Mouse (Mus musculus) hindbrain, embryonic 16.5 days (tissue): ENCODE measurements around the gene Cntfr. TPM values are rescaled to one million over a fixed set of nuclear protein-coding genes. Genes with fewer than 3 reads are reported as not detected.
"Not testable (repeated sequence)": the region's sequence is repeated elsewhere in the genome, so short reads cannot be mapped to it uniquely, and the experiment has no call there.

Experiments
- ATAC-seq: fragments of 200-750 bp; cut with Nextera tagmentation; 2 replicates; pipeline ENCODE4 v1.8.0; 2017; ENCODE audit warnings: moderate TSS enrichment, moderate library complexity
- H3K27ac ChIP-seq: fragments of 300-500 bp; sonication (generic); 2 replicates; pipeline ENCODE4 v1.5.1; 2014; ENCODE audit warnings: low read depth, mild to moderate bottlenecking, control low read depth, low read length, moderate library complexity
- H3K27me3 ChIP-seq: fragments of 300-500 bp; sonication (generic); replicated peaks from 2 replicates; pipeline ENCODE4 v1.6.1; 2014; ENCODE audit warnings: low read length; ENCODE audit not compliant: control insufficient read depth, insufficient read depth
- H3K36me3 ChIP-seq: fragments of 300-500 bp; sonication (generic); 2 replicates; pipeline ENCODE4 v1.6.1; 2014; ENCODE audit warnings: mild to moderate bottlenecking, low read length, moderate library complexity, mixed read lengths; ENCODE audit not compliant: control insufficient read depth, insufficient read depth
- H3K4me1 ChIP-seq: fragments of 300-500 bp; sonication (generic); 2 replicates; pipeline ENCODE4 v1.6.1; 2014; ENCODE audit warnings: low read depth, low read length; ENCODE audit not compliant: control insufficient read depth, insufficient read depth
- H3K4me2 ChIP-seq: fragments of 300-500 bp; sonication (generic); 2 replicates; pipeline ENCODE4 v1.6.1; 2014; ENCODE audit warnings: mild to moderate bottlenecking, low read length, control low read depth, moderate library complexity
- H3K4me3 ChIP-seq: fragments of 300-500 bp; sonication (generic); 2 replicates; pipeline ENCODE4 v1.5.1; 2014; ENCODE audit warnings: mild to moderate bottlenecking, low read length, control low read depth, moderate library complexity
- H3K9ac ChIP-seq: fragments of 300-500 bp; sonication (generic); 2 replicates; pipeline ENCODE4 v1.6.1; 2014; ENCODE audit warnings: low read depth, mild to moderate bottlenecking, control low read depth, low read length, moderate library complexity
- H3K9me3 ChIP-seq: fragments of 300-500 bp; sonication (generic); 2 replicates; pipeline ENCODE4 v1.6.1; 2014; ENCODE audit warnings: mild to moderate bottlenecking, low read length, moderate library complexity; ENCODE audit not compliant: control insufficient read depth
- WGBS: fragments of 180-500 bp; shearing (Covaris S2); extraction: QIAGEN DNeasy Blood & Tissue Kit; methylation state at CpG from one replicate; pipeline ENCODE4 v1.1.7; 2014; 5-methylcytosine and 5-hydroxymethylcytosine counted together
- polyA plus RNA-seq: library from polyadenylated mRNA; unstranded; fragments of >200 nt; fragmentation: Nextera tagmentation; extraction: Ambion mirVana; gene quantifications from 2 replicates; pipeline ENCODE4 v1.2.1, GENCODE M21; 2015

The Cntfr gene
- 22.5 and 29.5 TPM in 2 replicates for polyA plus RNA-seq

DNA sequence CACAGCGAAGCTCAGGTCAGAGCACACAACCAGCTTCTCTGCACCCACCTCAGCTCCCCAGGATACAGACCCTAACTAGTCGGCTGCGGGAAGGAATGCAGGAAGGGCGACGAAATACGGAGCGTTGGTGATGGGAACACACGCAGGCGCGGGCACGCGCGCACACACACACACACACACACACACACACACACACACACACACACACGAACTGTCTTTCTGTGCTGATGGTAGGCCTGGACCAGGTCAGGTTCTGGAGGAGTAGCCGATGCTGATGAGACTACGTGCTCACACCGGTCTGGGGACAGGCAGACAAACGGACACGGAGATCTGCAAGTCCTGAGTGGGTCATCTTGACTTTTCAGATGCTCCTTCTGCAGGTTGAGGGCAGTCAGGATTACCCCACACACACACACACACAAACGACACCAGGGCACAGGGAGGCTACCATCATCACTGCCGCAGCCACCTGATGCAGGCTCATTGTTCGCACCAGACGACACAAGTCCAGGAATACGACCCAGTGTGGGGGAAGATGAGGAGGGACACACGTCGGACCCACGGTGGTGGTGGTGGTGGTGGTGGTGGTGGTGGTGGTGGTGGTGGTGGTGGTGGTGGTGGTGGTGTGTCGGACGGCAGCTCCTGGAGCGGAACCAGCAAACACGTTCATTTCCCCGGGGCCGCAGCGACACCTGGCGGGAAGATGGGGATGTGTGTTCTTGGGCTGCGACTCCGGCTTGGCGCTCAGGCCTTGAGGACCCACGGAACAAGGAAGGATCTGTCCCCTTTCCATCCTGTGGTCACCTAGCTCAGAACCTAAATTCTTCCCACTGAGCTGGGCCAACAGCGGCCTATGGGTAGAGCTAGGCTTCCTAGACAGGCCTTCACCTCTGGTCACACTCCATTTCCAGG lies at the start of gene Cntfr:
Cntfr (minus strand) TSS at position 160 of the 912 bp plus-strand sequence.
- not testable (repeated sequence) for H3K27ac ChIP-seq, ATAC-seq, H3K9ac ChIP-seq, H3K9me3 ChIP-seq, H3K4me1 ChIP-seq, H3K27me3 ChIP-seq, H3K36me3 ChIP-seq, H3K4me3 ChIP-seq
- H3K4me2 ChIP-seq: peak within 1 kb of the TSS; percentile 39
- WGBS: 15% methylated on average over 32 of the region's 40 CpGs

- 78% methylated on average over 1 of the region's 1 CpGs for WGBS
- ATAC-seq: no peak
Measured at GRCm38 (mm10) chr4:41745021-41745420, 48.1 kb upstream of the Cntfr start.

GRCm38 (mm10) chr4:41744131-41744530 lies 47.2 kb upstream of the Cntfr start:
- peaks cover 1% of the 10 kb centered on the region; the same call in 1 of the 2 replicates for H3K36me3 ChIP-seq
- H3K4me3 ChIP-seq: no peak overlapping the region
- WGBS: 74% methylated on average over 2 of the region's 2 CpGs
- no peaks in the 10 kb centered on the region for H3K27me3 ChIP-seq
- H3K9me3 ChIP-seq: peaks cover 8% of the 10 kb centered on the region
- H3K9ac ChIP-seq: no peak overlapping the region
- no peak overlapping the region for H3K27ac ChIP-seq
- H3K4me1 ChIP-seq: peaks cover 12% of the 10 kb centered on the region
- H3K4me2 ChIP-seq: no peak overlapping the region
- ATAC-seq: no peak

More at GRCm38 (mm10) chr4:41745021-41745420, 48.1 kb upstream of the Cntfr start:
- H3K36me3 ChIP-seq: no peaks in the 10 kb centered on the region
- no peak overlapping the region for H3K9ac ChIP-seq
- H3K27ac ChIP-seq: no peak overlapping the region
- no peak overlapping the region for H3K4me3 ChIP-seq
- H3K27me3 ChIP-seq: no peaks in the 10 kb centered on the region
- peaks cover 3% of the 10 kb centered on the region for H3K4me1 ChIP-seq
- H3K4me2 ChIP-seq: no peak overlapping the region
- H3K9me3 ChIP-seq: peaks cover 8% of the 10 kb centered on the region

- Histone ChIP-seq H3K27ac (peak overlapping the region; percentile 89), H3K27me3 (no peaks in the 10 kb centered on the region), H3K4me2 (peak overlapping the region; percentile 81), H3K9me3 (peaks cover 3% of the 10 kb centered on the region), H3K9ac (peak overlapping the region; percentile 68), H3K36me3 (peaks cover 8% of the 10 kb centered on the region; the same call in 1 of the 2 replicates), H3K4me1 (peaks cover 16% of the 10 kb centered on the region), H3K4me3 (peak overlapping the region; percentile 63)
- under 1% methylated on average over 27 of the region's 27 CpGs for WGBS
- ATAC-seq: peak; percentile 97
Measured at GRCm38 (mm10) chr4:41741158-41741560, 44.3 kb upstream of the Cntfr start.

DNA sequence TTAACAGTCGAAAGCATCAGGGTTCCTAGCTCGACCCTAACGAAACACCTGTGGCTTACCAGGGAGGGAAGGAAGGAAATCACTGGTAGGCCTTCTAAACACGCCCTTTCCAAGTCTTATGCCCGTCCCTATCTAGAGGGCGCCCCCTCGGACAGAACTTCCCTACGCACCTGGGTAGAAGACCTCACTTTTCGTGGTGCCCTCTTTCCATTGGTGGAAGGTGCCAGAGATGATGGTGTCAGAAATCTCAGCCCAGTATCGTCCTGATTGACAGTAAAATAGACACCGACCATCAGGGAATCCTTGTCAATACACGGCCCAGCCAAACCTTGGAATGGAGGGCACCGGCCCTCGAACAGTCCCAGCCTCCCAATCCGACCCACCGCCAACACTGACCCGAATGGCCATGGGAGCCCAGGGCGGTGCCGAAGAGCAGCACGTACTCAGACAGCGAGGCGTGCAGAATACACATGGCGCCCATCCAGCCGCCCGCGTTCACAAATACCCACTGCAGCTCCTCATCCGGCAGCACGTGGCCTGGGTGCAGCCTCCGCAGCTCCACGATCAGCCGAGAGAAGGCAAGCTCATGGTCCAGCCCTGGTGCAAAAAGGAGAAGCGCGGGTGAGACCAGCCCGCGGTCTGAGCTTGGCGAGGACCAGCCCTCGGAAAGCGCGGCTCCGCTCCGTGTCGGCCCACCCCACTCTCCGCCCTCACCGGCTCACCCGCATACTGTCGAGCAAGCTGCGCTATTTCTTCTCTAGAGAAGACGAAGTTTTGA lies 43.7 kb upstream of the Cntfr start:
- H3K36me3 ChIP-seq: peaks cover 8% of the 10 kb centered on the region; the same call in 1 of the 2 replicates
- H3K4me1 ChIP-seq: peaks cover 16% of the 10 kb centered on the region
- WGBS: under 1% methylated on average over 48 of the region's 48 CpGs
- H3K9ac ChIP-seq: peak overlapping the region; percentile 68
- H3K27me3 ChIP-seq: no peaks in the 10 kb centered on the region
- H3K27ac ChIP-seq: peak overlapping the region; percentile 89
- H3K9me3 ChIP-seq: no peaks in the 10 kb centered on the region
- ATAC-seq: peak; percentile 84
- H3K4me2 ChIP-seq: peak overlapping the region; percentile 81
- H3K4me3 ChIP-seq: peak overlapping the region; percentile 63

GRCm38 (mm10) chr4:41739260-41739659 lies 42.4 kb upstream of the Cntfr start:
- H3K4me3 ChIP-seq: no peak overlapping the region
- peaks cover 16% of the 10 kb centered on the region for H3K4me1 ChIP-seq
- ATAC-seq: no peak
- no peak overlapping the region for H3K9ac ChIP-seq
- no peak overlapping the region for H3K4me2 ChIP-seq
- no peak overlapping the region for H3K27ac ChIP-seq
- peaks cover 8% of the 10 kb centered on the region; the same call in 1 of the 2 replicates for H3K36me3 ChIP-seq
- 94% methylated on average over 13 of the region's 13 CpGs for WGBS
- H3K9me3 ChIP-seq: no peaks in the 10 kb centered on the region
- H3K27me3 ChIP-seq: no peaks in the 10 kb centered on the region

DNA sequence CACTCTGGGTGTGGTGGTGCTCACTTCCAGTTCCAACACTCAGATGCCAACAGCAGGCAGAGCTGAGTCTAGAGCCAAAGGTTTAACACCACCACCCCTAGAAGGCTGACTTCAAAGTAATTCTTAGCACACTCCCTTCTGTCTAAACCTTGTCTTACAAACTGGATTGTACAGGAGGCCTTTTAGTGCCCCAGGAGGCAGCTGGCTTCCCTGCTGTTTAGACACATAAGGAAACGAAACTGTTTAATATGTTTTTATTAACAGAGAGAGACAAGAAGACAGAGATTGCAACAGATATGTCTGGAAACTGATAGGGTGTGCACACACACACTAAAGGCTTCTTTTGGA lies 41.3 kb upstream of the Cntfr start:
- 69% methylated on average over 1 of the region's 1 CpGs for WGBS
- Histone ChIP-seq H3K4me2 (no peak overlapping the region), H3K9ac (no peak overlapping the region), H3K9me3 (no peaks in the 10 kb centered on the region), H3K27me3 (0 out of 2 replicates have a peak, but pooled peaks cover under 1% of the 10 kb centered on the region), H3K4me1 (peaks cover 16% of the 10 kb centered on the region), H3K27ac (no peak overlapping the region), H3K4me3 (no peak overlapping the region), H3K36me3 (peaks cover 8% of the 10 kb centered on the region; the same call in 1 of the 2 replicates)
- ATAC-seq: no peak

DNA sequence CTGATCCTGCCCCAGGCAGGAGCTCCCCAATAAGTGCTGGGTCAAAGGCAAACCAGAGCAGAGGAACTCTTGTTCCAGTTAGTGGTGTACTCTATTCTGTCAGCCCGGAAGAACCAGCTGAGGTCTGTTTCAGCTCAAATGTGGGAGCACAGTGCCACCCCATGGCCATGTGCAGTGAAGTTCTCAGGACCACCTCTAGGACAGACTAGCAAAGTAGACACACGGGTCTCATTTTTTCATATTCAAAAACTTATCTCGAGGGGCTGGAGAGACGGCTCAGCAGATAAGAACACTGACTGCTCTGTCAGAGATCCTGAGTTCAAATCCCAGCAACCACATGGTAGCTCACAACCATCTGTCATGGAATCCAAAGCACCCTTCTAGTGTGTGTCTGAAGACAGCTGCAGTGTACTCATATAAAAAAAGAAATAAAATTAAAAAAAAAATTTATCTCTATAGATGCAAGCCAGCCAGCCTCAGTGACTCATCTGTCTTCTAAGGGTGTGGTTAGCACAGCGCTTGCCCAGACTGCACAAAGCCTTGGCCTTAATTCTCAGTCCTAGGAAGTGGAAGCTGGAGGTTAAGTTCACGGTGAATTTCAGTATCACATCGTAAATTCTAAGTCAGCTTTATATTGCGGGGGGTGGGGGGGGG lies 40.8 kb upstream of the Cntfr start:
- Histone ChIP-seq H3K9ac (no peak overlapping the region), H3K4me3 (no peak overlapping the region), H3K9me3 (no peaks in the 10 kb centered on the region), H3K27ac (no peak overlapping the region), H3K36me3 (peaks cover 8% of the 10 kb centered on the region; the same call in 1 of the 2 replicates), H3K4me2 (no peak overlapping the region), H3K27me3 (peaks cover 5% of the 10 kb centered on the region), H3K4me1 (peaks cover 16% of the 10 kb centered on the region)
- ATAC-seq: no peak
- 39% methylated on average over 8 of the region's 8 CpGs for WGBS
